Mouse (Mus musculus): ENCODE data around the gene Vmn1r128.
"Not testable (repeated sequence)": the region's sequence is repeated elsewhere in the genome, so short reads cannot be mapped to it uniquely, and the experiment has no call there.

Vmn1r128 gene

GRCm38 (mm10) chr7:21349073-21349472 is at the start of gene Vmn1r128:
TSS of gene Vmn1r128 (plus strand) at chr7:21349373.
- DNase-seq (ENCODE audit: low read depth, low spot score) = not testable (repeated sequence)

GRCm38 (mm10) chr7:21301367-21301766 is 47.8 kb upstream of the Vmn1r128 start, which contains the start of gene Vmn1r126:
TSS of gene Vmn1r126 (minus strand) at chr7:21301467.
- DNase-seq (ENCODE audit: low read depth, low spot score) = not testable (repeated sequence)

- DNase-seq (ENCODE audit: low read depth, low spot score) = not testable (repeated sequence)
Measured at GRCm38 (mm10) chr7:21319761-21320160, 29.4 kb upstream of the Vmn1r128 start, which contains the start of gene Vmn1r127. TSS of gene Vmn1r127 (minus strand) at chr7:21319861.

- not testable (repeated sequence) for DNase-seq (ENCODE audit: low read depth, low spot score)
Measured at GRCm38 (mm10) chr7:21361191-21361590, 12.0 kb downstream of the Vmn1r128 start, which contains the start of gene Vmn1r129. TSS of gene Vmn1r129 (minus strand) at chr7:21361291.
